Mouse (Mus musculus): Measurements from ENCODE around the gene Serpina7.

Gene Serpina7

DNA sequence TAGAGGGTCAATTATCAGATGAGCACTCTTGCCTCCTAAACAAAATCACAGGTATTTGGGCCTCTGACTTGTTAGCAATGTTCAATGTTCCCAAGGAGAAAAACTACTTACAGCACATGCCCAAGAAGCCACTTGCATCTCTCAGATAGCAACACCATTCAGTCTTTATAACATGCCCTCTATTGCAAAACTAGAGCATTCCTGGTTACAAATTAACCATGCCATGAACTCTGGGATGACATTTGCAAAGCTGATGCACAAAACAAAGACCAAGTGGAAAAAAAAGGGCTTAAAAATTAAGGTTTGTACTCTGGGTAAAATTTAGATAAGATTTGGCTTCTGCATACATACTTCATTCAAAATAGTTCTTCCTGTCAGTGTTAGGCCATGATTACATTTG is at the start of gene Serpina7:
Gene Serpina7, minus strand, starts transcription at position 160 of the 400 bp plus-strand sequence.
- no peak for DNase-seq (ENCODE audit: low spot score in 2 of 2)

DNA sequence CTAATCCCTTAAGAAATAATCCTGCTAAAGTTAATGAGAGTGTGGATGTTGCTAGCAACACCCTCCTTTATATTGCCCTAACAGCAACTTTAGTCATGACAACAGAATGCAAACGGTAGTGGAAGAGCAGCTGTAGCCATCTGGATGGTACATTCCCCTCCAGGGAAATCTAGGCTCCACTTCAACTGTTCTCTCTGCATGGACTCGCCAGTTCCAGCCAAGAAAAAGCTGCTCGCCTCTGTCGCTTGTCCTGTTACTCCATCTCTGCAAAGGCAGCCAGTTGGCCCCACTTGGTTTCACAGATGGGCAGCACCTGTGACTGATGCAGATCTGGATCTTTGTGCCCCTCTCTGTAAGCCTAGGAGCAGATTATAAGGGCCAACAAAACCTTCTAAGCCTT is 49.0 kb upstream of the Serpina7 start:
- DNase-seq (ENCODE audit: low spot score in 2 of 2), result no peak

DNA sequence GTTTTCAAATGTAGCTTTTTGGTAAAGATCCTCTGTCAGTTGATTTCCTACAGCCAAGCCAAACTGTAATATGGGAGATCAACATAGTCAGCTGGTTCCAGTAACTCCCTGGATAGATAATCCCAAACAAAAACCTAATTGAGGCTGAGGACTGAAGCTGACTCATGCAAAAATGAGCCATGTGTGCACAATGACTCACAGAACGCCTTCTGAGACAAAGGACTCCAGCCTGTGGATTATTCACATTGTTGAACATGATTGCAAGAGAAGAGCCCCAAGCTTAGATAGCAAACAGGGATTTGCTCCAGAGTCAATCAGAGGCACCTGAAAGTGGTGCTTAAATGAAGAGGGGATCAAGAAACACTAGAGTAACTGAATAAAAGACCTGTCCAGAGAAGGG is 12.2 kb upstream of the Serpina7 start:
- no peak for DNase-seq (ENCODE audit: low spot score in 2 of 2)

DNA sequence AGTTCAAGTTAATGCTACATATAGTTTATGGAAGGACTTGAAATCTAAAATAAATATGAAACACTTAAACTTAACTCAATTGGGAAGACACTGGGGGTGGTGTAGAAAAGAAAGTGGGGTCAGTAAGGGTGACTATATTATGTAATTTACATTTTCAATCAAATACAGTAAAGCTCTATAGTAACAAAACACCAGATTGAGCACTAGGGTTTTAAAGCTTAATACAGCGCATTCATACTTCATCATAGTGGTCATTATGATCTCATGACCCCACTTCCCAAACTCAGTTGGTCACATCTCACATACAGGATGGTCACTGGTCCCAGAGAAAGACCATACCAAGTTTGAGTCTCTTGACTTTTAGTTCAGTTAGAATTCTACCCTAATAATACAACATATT is 907 bp upstream of the Serpina7 start, which contains the start of gene 4930513O06Rik:
Gene 4930513O06Rik, plus strand, starts transcription at position 301 of the 400 bp plus-strand sequence.
- DNase-seq (ENCODE audit: low spot score in 2 of 2), result no peak

DNA sequence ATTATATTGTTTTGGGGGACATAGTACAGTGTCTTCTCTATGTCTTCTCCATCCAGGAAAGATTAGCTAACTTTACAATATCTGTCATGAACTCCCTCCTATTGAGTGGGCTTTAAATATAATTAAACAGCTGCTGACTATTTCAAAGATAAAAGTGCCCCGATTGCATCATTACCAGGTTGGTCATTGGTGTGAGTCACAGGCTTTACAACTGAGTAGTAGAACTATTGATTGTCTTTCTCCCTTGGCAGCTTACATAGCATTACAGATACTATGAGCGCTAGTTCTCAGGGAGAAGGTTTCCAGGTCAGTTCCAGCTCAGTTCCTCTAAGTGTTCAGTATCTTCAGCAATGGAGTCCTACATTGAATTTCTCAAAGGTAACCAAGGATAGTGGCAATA is 6.5 kb downstream of the Serpina7 start:
- DNase-seq (ENCODE audit: low spot score in 2 of 2), result no peak

DNA sequence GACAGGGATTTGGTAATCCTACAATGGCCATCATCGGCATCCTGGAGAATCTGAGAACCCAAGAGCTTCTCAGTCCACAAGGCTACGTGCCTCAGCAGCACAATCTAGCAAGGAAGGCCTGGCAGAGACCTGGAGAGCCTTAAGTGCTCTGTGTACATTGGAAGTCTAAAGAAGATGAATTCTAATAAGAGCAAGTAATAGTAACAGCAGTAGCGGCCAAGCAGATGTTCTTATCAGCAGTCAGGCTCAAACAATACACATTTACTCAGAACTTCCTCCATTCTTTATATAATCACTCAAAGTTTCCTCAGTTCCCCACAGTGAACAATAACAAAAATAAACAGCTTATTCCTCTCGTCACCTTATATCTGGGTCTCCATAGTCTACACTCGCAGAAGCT is 21.0 kb downstream of the Serpina7 start:
- no peak for DNase-seq (ENCODE audit: low spot score in 2 of 2)

DNA sequence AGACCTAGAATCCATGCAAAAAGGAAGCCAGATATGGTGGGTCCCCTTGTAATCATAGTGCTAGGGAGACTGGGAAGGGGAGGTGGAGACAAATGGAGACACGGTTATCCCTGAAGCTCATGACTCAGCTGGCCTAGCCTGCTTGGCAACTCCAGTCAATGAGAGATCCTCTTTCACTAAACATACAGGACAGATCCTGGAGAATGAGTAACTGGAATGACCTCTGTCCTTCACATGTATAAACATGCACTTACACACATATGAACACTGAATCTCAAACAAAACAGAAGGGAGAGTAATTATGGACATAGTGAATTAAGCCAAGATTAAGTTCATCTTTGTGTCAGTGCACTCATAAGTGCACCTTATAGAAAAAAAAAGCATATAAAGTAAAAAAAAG is 31.9 kb downstream of the Serpina7 start:
- DNase-seq (ENCODE audit: low spot score in 2 of 2), result no peak

DNA sequence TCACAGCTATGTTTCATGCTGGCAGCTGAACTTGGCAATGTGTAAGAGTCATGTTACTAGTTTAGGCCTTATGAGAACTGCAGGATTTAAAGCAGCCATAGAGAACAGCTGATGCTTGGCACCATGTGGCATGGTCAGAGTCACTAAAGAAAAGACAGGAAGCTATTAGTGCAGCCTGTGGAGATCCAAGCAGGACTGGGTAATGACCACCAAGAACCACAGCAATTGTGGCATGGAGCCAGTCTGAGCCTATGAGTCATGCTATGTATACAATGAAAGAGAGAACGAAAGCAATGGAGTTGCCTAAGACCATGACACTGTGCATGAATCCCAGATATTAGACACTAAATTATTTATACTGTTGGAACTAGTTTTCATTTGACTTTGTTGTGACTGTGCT is 33.1 kb downstream of the Serpina7 start:
- no peak for DNase-seq (ENCODE audit: low spot score in 2 of 2)

DNA sequence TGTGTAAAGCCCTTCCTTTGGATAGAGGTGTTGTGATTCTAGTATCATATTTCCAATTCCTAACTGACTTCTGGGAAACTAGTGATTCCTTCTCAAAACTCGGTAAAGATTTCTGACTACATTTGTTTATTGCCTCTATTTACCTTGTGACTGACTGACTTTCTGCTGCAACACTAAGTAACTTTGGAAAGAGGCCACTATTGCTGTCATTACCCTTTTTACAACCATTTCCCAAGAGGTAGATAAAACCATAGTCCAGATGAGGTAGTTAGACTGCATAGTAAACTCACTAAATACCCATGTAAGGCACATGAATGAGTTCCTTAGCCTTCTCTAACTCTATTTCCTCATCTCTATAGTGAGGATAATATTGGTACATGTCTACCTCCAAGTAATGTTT is 43.9 kb downstream of the Serpina7 start:
- no peak for DNase-seq (ENCODE audit: low spot score in 2 of 2)

DNA sequence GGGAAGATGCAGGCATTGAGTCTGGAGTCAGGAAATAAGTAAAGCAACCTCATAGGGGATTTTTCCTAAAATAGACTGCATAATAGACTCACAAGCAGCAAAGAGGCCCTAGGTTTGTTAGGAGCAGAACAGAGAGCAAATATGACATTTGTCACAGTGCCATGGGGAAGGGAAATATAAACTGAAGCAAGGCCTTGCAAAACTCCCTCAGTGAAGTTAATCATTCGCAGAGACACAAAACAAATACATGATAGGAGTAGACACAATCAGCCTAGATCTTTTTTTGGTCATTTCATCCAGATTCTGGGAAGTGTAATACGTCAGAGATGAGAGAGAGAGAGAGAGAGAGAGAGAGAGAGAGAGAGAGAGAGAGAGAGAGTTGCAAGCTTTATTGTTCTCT is 45.7 kb downstream of the Serpina7 start:
- no peak for DNase-seq (ENCODE audit: low spot score in 2 of 2)

DNA sequence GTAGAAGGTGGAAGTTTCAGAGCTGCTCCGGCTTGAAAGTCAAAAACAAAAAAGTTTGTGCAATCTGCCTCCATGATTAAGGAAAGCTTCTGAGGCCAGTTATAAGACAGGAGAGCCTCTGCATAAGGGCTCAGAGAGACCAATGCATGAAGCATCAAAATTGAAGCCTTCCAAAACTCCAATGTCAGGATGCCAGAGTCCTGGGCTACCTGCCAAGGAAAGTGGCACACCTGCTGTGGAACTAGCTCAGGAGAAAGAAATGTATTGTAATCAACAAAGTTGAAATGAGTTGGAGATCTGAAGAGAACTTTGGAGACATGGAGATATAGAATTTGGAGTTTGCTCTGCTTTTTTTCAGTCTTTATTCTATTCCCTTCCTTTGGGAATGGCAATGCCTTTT is 47.4 kb downstream of the Serpina7 start:
- DNase-seq (ENCODE audit: low spot score in 2 of 2), result no peak
